In genomic region chr7:45174567-45175280, GRCm38 (mm10) we compare ENCODE assay signal across 12 mouse cellular contexts. TPM values are rescaled to one million over a fixed set of nuclear protein-coding genes. Genes with fewer than 3 reads are reported as not detected.
DNase-seq lines count a peak whose midpoint lies in the region; ATAC-seq and TF ChIP-seq lines count a peak whose summit lies in the region.
"Had no signal": no experiment of that assay in that cellular context is flagged by ENCODE, and none has a peak within 500 bp of the region (broad histone marks: within the 10 kb centered on the region; RNA-seq: fewer than 3 reads in every experiment).

No protein-coding gene starts in this region.

- no peaks in the 10 kb centered on the region for H3K36me3 ChIP-seq in kidney, postnatal 0 days (ENCODE audit: insufficient read depth, low read length)
- H3K36me3 ChIP-seq in embryonic facial prominence, embryonic 11.5 days (replicated peaks; ENCODE audit: control insufficient read depth, insufficient read depth, low read depth, low read length), result no peaks in the 10 kb centered on the region
- H3K36me3 ChIP-seq in hindbrain, embryonic 12.5 days, result no peaks in the 10 kb centered on the region

- H3K4me2 ChIP-seq in kidney, postnatal 0 days (ENCODE audit: low read length), result 0 out of 2 replicates have a peak overlapping the region, but pooled peaks have one; percentile 15
- H3K4me2 ChIP-seq in embryonic facial prominence, embryonic 11.5 days (ENCODE audit: low read depth, low read length), result peak overlapping the region; percentile 23; the same call in 1 of the 2 replicates
- peak overlapping the region; percentile 29 for H3K4me2 ChIP-seq in hindbrain, embryonic 12.5 days (replicated peaks)

- ATAC-seq in kidney, postnatal 0 days (replicated peaks; ENCODE audit: low FRiP score, low read depth), result no peak; the same call in 1 of the 2 replicates
- no peak; the same call in 1 of the 2 replicates for ATAC-seq in embryonic facial prominence, embryonic 11.5 days (replicated peaks; ENCODE audit: insufficient number of reproducible peaks, low FRiP score, low TSS enrichment, low read depth)
- no peak for ATAC-seq in hindbrain, embryonic 12.5 days (ENCODE audit: low FRiP score)
- ATAC-seq in erythroblast, adult 5-6 weeks (replicated peaks; ENCODE audit: low FRiP score, poor library complexity, severe bottlenecking), result no peak

- TF ChIP-seq CTCF in kidney, postnatal 0 days (IDR thresholded peaks at IDR 0.05; ENCODE audit: low read depth), result no peak

- H3K4me3 ChIP-seq in kidney, postnatal 0 days (replicated peaks; ENCODE audit: low read depth, low read length), result peak overlapping the region; percentile 9; the same call in 1 of the 2 replicates
- H3K4me3 ChIP-seq in embryonic facial prominence, embryonic 11.5 days (ENCODE audit: low read depth, low read length), result no peak overlapping the region
- 0 out of 2 replicates have a peak overlapping the region, but pooled peaks have one; percentile 4 for H3K4me3 ChIP-seq in hindbrain, embryonic 12.5 days

- peaks cover 57% of the 10 kb centered on the region for H3K27me3 ChIP-seq in kidney, postnatal 0 days (ENCODE audit: insufficient read depth, low read length)
- peaks cover 64% of the 10 kb centered on the region for H3K27me3 ChIP-seq in embryonic facial prominence, embryonic 11.5 days (ENCODE audit: control insufficient read depth, insufficient read depth, low read length)
- H3K27me3 ChIP-seq in hindbrain, embryonic 12.5 days, result peaks cover 96% of the 10 kb centered on the region

- no peak overlapping the region for H3K27ac ChIP-seq in kidney, postnatal 0 days
- H3K27ac ChIP-seq in embryonic facial prominence, embryonic 11.5 days (replicated peaks; ENCODE audit: low read depth, low read length), result no peak overlapping the region
- no peak overlapping the region for H3K27ac ChIP-seq in hindbrain, embryonic 12.5 days
- H3K27ac ChIP-seq: liver, embryonic 14.5 days had no signal

- H3K4me1 ChIP-seq in kidney, postnatal 0 days (replicated peaks; ENCODE audit: insufficient read depth, low read length), result no peaks in the 10 kb centered on the region
- no peaks in the 10 kb centered on the region; the same call in 1 of the 2 replicates for H3K4me1 ChIP-seq in embryonic facial prominence, embryonic 11.5 days (ENCODE audit: control insufficient read depth, insufficient read depth, low read length)
- peaks cover 16% of the 10 kb centered on the region for H3K4me1 ChIP-seq in hindbrain, embryonic 12.5 days

- DNase-seq in kidney, postnatal 0 days (ENCODE audit: low spot score), result no peak
- no peak for DNase-seq in kidney, adult 9 months
- no peak for DNase-seq in embryonic facial prominence, embryonic 11.5 days (ENCODE audit: low spot score)
- DNase-seq in neural tube, embryonic 10.5 days (ENCODE audit: extremely low spot score, low spot score), result peak; percentile 50
- DNase-seq in frontal cortex, postnatal 36 days (ENCODE audit: low spot score in 2 of 2), result no peak
- no peak for DNase-seq in adrenal gland, adult (ENCODE audit: inconsistent age in 2 of 2, low spot score in 1 of 2)
- DNase-seq: cerebellum, postnatal 10 days; heart, postnatal 14 days; right cerebral cortex, adult 18-20 months had no signal

- 4% methylated on average over 28 of the region's 29 CpGs for WGBS in kidney, postnatal 0 days
- WGBS in embryonic facial prominence, embryonic 11.5 days, result 4% methylated on average over 29 of the region's 29 CpGs
- WGBS in hindbrain, embryonic 12.5 days, result 3% methylated on average over 29 of the region's 29 CpGs

- peaks cover 6% of the 10 kb centered on the region for H3K9me3 ChIP-seq in kidney, postnatal 0 days (replicated peaks; ENCODE audit: low read length)
- H3K9me3 ChIP-seq in embryonic facial prominence, embryonic 11.5 days (replicated peaks; ENCODE audit: control insufficient read depth, low read length), result peaks cover 6% of the 10 kb centered on the region
- peaks cover 7% of the 10 kb centered on the region for H3K9me3 ChIP-seq in hindbrain, embryonic 12.5 days (replicated peaks)

- H3K9ac ChIP-seq in kidney, postnatal 0 days (ENCODE audit: low read depth, low read length), result no peak overlapping the region
- H3K9ac ChIP-seq in embryonic facial prominence, embryonic 11.5 days (replicated peaks; ENCODE audit: low read length), result 0 out of 2 replicates have a peak overlapping the region, but pooled peaks have one; percentile 9
- no peak overlapping the region for H3K9ac ChIP-seq in hindbrain, embryonic 12.5 days
- H3K9ac ChIP-seq: liver, embryonic 14.5 days had no signal

RNA-seq across cellular contexts. Expression of gene Gfy, which starts 4.6 kb away (rescaled TPM):
- not detected in 2 replicates for polyA plus RNA-seq in kidney, postnatal 0 days (2015; fragmentation: Nextera tagmentation; extraction: Ambion mirVana)
- 0.52 and 0.81 TPM in 2 replicates for polyA plus RNA-seq in embryonic facial prominence, embryonic 11.5 days (2014; fragmentation: Nextera tagmentation; extraction: Ambion mirVana)
- polyA plus RNA-seq in hindbrain, embryonic 12.5 days (2016; fragmentation: Nextera tagmentation; extraction: Ambion mirVana), result not detected in 2 replicates
- not detected in 2 replicates for total RNA-seq in erythroblast, adult 5-6 weeks (2015; ENCODE audit: low replicate concordance)
- not detected in 2 replicates for total RNA-seq in erythroblast, adult 5-6 weeks (2017; ENCODE audit: low replicate concordance)
- total RNA-seq: heart, postnatal 14 days had no signal
- polyA plus RNA-seq: liver, embryonic 14.5 days had no signal

RNA-seq across cellular contexts. Expression of gene Pth2, which starts 6.1 kb away (rescaled TPM):
- not detected in 2 replicates for polyA plus RNA-seq in kidney, postnatal 0 days (2015; fragmentation: Nextera tagmentation; extraction: Ambion mirVana)
- polyA plus RNA-seq in embryonic facial prominence, embryonic 11.5 days (2014; fragmentation: Nextera tagmentation; extraction: Ambion mirVana), result not detected in 2 replicates
- polyA plus RNA-seq in hindbrain, embryonic 12.5 days (2016; fragmentation: Nextera tagmentation; extraction: Ambion mirVana), result not detected in 2 replicates
- not detected in 2 replicates for total RNA-seq in erythroblast, adult 5-6 weeks (2015; ENCODE audit: low replicate concordance)
- total RNA-seq in erythroblast, adult 5-6 weeks (2017; ENCODE audit: low replicate concordance), result not detected in 2 replicates
- total RNA-seq: heart, postnatal 14 days had no signal
- polyA plus RNA-seq: liver, embryonic 14.5 days had no signal

RNA-seq across cellular contexts. Expression of gene Slc17a7, which starts 11.0 kb away (rescaled TPM):
- 0.17 TPM in 2 replicates for polyA plus RNA-seq in kidney, postnatal 0 days (2015; fragmentation: Nextera tagmentation; extraction: Ambion mirVana)
- polyA plus RNA-seq in embryonic facial prominence, embryonic 11.5 days (2014; fragmentation: Nextera tagmentation; extraction: Ambion mirVana), result 1.1 and 1.6 TPM in 2 replicates
- 1.1 and 1.2 TPM in 2 replicates for polyA plus RNA-seq in hindbrain, embryonic 12.5 days (2016; fragmentation: Nextera tagmentation; extraction: Ambion mirVana)
- not detected in 2 replicates for total RNA-seq in erythroblast, adult 5-6 weeks (2015; ENCODE audit: low replicate concordance)
- 0.28 TPM in 1 of 2 replicates, not detected in the other for total RNA-seq in erythroblast, adult 5-6 weeks (2017; ENCODE audit: low replicate concordance)

RNA-seq across cellular contexts. Expression of gene Aldh16a1, which starts 20.3 kb away (rescaled TPM):
- 55.4 and 62.7 TPM in 2 replicates for polyA plus RNA-seq in kidney, postnatal 0 days (2015; fragmentation: Nextera tagmentation; extraction: Ambion mirVana)
- polyA plus RNA-seq in embryonic facial prominence, embryonic 11.5 days (2014; fragmentation: Nextera tagmentation; extraction: Ambion mirVana), result 32.3 and 39.1 TPM in 2 replicates
- 33.4 and 39.8 TPM in 2 replicates for polyA plus RNA-seq in hindbrain, embryonic 12.5 days (2016; fragmentation: Nextera tagmentation; extraction: Ambion mirVana)
- total RNA-seq in erythroblast, adult 5-6 weeks (2015; ENCODE audit: low replicate concordance), result 10.2 and 12.7 TPM in 2 replicates
- total RNA-seq in erythroblast, adult 5-6 weeks (2017; ENCODE audit: low replicate concordance), result 6.3 and 10.3 TPM in 2 replicates

RNA-seq across cellular contexts. Expression of gene Pih1d1, which starts 20.6 kb away (rescaled TPM):
- polyA plus RNA-seq in kidney, postnatal 0 days (2015; fragmentation: Nextera tagmentation; extraction: Ambion mirVana), result 81.3 and 88.6 TPM in 2 replicates
- polyA plus RNA-seq in embryonic facial prominence, embryonic 11.5 days (2014; fragmentation: Nextera tagmentation; extraction: Ambion mirVana), result 102 and 104 TPM in 2 replicates
- 90.3 and 91.0 TPM in 2 replicates for polyA plus RNA-seq in hindbrain, embryonic 12.5 days (2016; fragmentation: Nextera tagmentation; extraction: Ambion mirVana)
- 33.4 and 59.6 TPM in 2 replicates for total RNA-seq in erythroblast, adult 5-6 weeks (2015; ENCODE audit: low replicate concordance)
- total RNA-seq in erythroblast, adult 5-6 weeks (2017; ENCODE audit: low replicate concordance), result 2.7 and 15.8 TPM in 2 replicates
